Mouse (Mus musculus) small intestine, adult 2 months (tissue): ENCODE data around the gene Gm9833.

Experiments
- CTCF ChIP-seq: fragments of 200-500 bp; IDR thresholded peaks from 2 replicates; pipeline ENCODE4 v1.5.1; 2012; ENCODE audit warnings: low read depth, mild to moderate bottlenecking, control low read depth, inconsistent platforms, low read length, moderate library complexity, mixed read lengths; ENCODE audit not compliant: insufficient replicate concordance, insufficient read length; ENCODE audit errors: extremely low read depth
- POLR2A ChIP-seq: fragments of 200-500 bp; IDR thresholded peaks from 2 replicates; pipeline ENCODE4 v1.6.1; 2012; ENCODE audit warnings: low read depth, mild to moderate bottlenecking, control low read depth, inconsistent platforms, low read length, moderate library complexity

DNA sequence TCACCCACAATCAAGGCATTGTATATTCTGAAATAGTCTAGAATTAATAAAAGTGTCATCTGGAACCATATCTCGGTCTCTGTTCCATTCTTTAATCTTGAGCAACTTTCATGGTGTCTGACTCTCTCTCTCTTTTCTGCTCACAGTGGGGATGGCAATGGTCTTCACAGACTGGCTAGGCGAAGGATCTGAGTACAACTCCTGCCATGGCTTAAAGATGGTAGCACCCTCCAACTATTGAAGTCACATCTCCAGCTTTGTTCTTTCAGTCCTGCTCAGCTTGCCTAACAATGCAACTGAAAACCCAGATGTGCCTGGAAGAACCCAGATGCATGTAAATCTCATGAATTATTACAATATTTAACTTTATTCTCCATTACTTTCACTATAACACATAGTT, 38.6 kb downstream of the Gm9833 start:
- TF ChIP-seq CTCF (no peak), POLR2A (no peak)
